Mouse (Mus musculus) midbrain, postnatal 0 days (tissue): ENCODE measurements around the gene Abcf2. TPM values are rescaled to one million over a fixed set of nuclear protein-coding genes. Genes with fewer than 3 reads are reported as not detected.

Source experiments
- ATAC-seq: fragments of 200-750 bp; cut with Nextera tagmentation; 2 replicates; pipeline ENCODE4 v1.8.0; 2017; ENCODE audit warnings: moderate number of reproducible peaks, mild to moderate bottlenecking, moderate TSS enrichment, moderate library complexity; ENCODE audit not compliant: low FRiP score
- DNase-seq: peaks from one replicate; pipeline ENCODE4 v3.0.0-alpha.2; 2015; ENCODE audit warnings: low spot score
- H3K27ac ChIP-seq: fragments of 300-500 bp; sonication (generic); 2 replicates; pipeline ENCODE4 v1.5.1; 2014; ENCODE audit warnings: low read depth, mild to moderate bottlenecking, low read length, mixed read lengths
- H3K27me3 ChIP-seq: fragments of 300-500 bp; sonication (generic); 2 replicates; pipeline ENCODE4 v1.6.1; 2014; ENCODE audit warnings: low read length, control low read depth, mixed read lengths; ENCODE audit not compliant: insufficient read depth
- H3K36me3 ChIP-seq: fragments of 300-500 bp; sonication (generic); 2 replicates; pipeline ENCODE4 v1.6.1; 2014; ENCODE audit warnings: low read length, control low read depth, mixed read lengths; ENCODE audit not compliant: insufficient read depth
- H3K4me1 ChIP-seq: fragments of 300-500 bp; sonication (generic); 2 replicates; pipeline ENCODE4 v1.6.1; 2014; ENCODE audit warnings: mild to moderate bottlenecking, control low read depth, antibody characterized with exemption, low read length, mixed read lengths; ENCODE audit not compliant: insufficient read depth
- H3K4me2 ChIP-seq: fragments of 300-500 bp; sonication (generic); 2 replicates; pipeline ENCODE4 v1.6.1; 2014; ENCODE audit warnings: low read depth, mild to moderate bottlenecking, low read length, mixed read lengths; ENCODE audit not compliant: poor library complexity, severe bottlenecking
- H3K4me3 ChIP-seq: fragments of 300-500 bp; sonication (generic); 2 replicates; pipeline ENCODE4 v1.5.1; 2014; ENCODE audit warnings: low read depth, mild to moderate bottlenecking, low read length, moderate library complexity
- H3K9ac ChIP-seq: fragments of 300-500 bp; sonication (generic); replicated peaks from 2 replicates; pipeline ENCODE4 v1.6.1; 2014; ENCODE audit warnings: mild to moderate bottlenecking, low read length, moderate library complexity, mixed read lengths; ENCODE audit not compliant: poor library complexity, severe bottlenecking
- H3K9me3 ChIP-seq: fragments of 300-500 bp; sonication (generic); 2 replicates; pipeline ENCODE4 v1.6.1; 2016; ENCODE audit warnings: low read length, control low read depth
- CTCF ChIP-seq: IDR thresholded peaks from 2 replicates; pipeline ENCODE4 v1.5.1; 2016; ENCODE audit warnings: antibody characterized with exemption, mild to moderate bottlenecking
- WGBS: fragments of 180-500 bp; shearing (Covaris S2); extraction: QIAGEN DNeasy Blood & Tissue Kit; methylation state at CpG from one replicate; pipeline ENCODE4 v1.1.7; 2014; 5-methylcytosine and 5-hydroxymethylcytosine counted together
- polyA plus RNA-seq: library from polyadenylated mRNA; unstranded; fragments of >200 nt; fragmentation: Nextera tagmentation; extraction: Ambion mirVana; gene quantifications from 2 replicates; pipeline ENCODE4 v1.2.1, GENCODE M21; 2015
- total RNA-seq: library from RNA; depleted of rRNA; stranded (reverse); fragments of >200 nt; gene quantifications from 2 replicates; pipeline ENCODE4 v1.2.3, GENCODE M21; 2014

Gene Abcf2
- total and polyA plus RNA-seq, 2 experiments from 2014 or later = 55.9 to 58.2 TPM

DNA sequence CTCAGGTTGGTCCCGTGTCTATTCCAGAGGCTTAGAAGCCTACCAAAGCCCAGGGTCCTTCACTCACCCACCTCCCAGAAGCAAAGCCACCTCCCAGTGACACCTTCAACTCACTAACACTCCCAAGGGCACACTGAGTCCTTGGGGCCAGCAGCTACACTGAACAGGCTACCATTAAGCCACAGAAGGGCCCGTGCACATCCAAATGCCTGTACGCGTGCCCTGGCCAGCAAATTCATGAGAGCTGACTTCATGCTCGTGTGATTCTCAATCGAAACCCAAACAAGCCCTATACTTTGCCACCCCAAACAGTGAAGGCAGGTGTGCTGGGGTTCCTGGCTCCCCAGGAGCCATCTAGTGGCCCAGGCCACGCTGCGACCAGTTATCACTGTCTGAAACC is 43.4 kb upstream of the Abcf2 start:
- Histone ChIP-seq H3K4me1 (peaks cover 14% of the 10 kb centered on the region; the same call in 1 of the 2 replicates), H3K27ac (no peak overlapping the region), H3K9ac (no peak overlapping the region), H3K27me3 (no peaks in the 10 kb centered on the region), H3K36me3 (peaks cover 7% of the 10 kb centered on the region), H3K4me3 (no peak overlapping the region), H3K9me3 (no peaks in the 10 kb centered on the region), H3K4me2 (0 out of 2 replicates have a peak overlapping the region, but pooled peaks have one; percentile 6)
- ATAC-seq (no peak), DNase-seq (no peak)
- no peak for TF ChIP-seq CTCF
- 66% methylated on average over 8 of the region's 8 CpGs for WGBS

DNA sequence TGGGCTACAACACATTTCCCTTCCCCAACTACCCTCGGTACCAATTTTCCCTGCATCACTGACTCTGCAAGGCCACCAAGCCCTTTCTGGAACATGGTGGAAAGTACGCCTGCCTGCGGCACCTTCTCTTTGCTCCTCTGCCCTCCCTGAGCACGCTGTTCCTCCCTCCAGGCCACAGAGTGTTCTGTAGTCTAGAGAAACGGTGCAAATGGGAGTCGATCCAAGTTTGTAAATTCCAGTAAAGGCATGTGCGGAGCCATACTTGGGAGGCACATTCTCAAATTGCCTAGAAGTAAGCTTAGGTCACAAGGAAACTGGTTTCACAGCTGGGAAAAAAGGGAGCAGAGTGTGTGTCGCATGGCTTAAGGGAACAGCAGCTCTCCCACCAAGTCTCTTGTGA is 42.8 kb upstream of the Abcf2 start:
- no peak for ATAC-seq
- no peak overlapping the region for H3K4me2 ChIP-seq
- no peak for DNase-seq
- H3K4me1 ChIP-seq = peaks cover 14% of the 10 kb centered on the region; the same call in 1 of the 2 replicates
- H3K9ac ChIP-seq = no peak overlapping the region
- TF ChIP-seq CTCF = no peak
- no peaks in the 10 kb centered on the region for H3K27me3 ChIP-seq
- no peak overlapping the region for H3K4me3 ChIP-seq
- H3K9me3 ChIP-seq = no peaks in the 10 kb centered on the region
- no peak overlapping the region for H3K27ac ChIP-seq
- WGBS = 74% methylated on average over 8 of the region's 8 CpGs
- H3K36me3 ChIP-seq = peaks cover 12% of the 10 kb centered on the region

DNA sequence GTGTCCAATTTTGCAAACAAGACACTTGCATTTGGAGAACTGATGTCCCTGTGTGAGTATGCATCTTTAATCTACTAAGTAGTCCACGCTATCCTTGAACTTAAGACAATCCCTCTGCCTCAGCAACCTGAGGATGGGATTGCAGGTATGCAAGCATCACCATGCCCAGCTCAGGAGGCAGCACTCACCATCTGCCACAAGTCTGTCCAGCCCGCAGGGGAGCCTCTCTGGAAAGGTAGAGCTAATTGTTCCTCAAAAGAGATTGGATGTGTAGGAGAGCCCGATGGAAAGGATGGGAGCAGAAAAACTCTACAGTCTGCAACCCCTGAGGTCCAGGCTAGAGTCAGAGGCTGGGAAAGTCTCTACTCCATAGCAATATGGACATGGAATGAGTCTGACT is 41.7 kb upstream of the Abcf2 start:
- 82% methylated on average over 3 of the region's 3 CpGs for WGBS

DNA sequence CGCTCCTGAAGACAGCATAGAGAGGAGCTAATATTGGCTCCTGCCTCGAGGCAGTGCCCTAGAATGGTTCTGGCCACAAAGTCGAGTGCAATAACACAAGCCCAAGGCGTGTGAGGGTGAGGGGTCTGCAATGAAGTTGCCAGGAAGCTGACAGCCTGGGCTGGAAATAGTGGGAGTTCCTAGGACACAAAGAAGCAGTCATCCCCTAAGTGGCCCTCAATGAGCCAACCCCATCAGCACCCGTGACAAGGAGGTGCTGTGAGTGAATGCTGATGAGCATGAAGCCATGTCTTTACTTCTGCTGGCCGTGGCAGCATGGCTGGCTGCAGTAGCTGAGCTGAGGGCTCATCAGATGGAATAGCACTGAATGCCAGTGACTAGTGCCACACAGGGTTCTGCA is 37.8 kb upstream of the Abcf2 start:
- H3K9ac ChIP-seq = no peak overlapping the region
- H3K27ac ChIP-seq = no peak overlapping the region
- ATAC-seq (0 out of 2 replicates have a peak, but pooled peaks have one; percentile 21), DNase-seq (peak; percentile 67)
- no peak for TF ChIP-seq CTCF
- peaks cover 13% of the 10 kb centered on the region for H3K36me3 ChIP-seq
- H3K9me3 ChIP-seq = no peaks in the 10 kb centered on the region
- no peak overlapping the region for H3K4me2 ChIP-seq
- WGBS = 54% methylated on average over 6 of the region's 6 CpGs
- peaks cover 6% of the 10 kb centered on the region; the same call in 1 of the 2 replicates for H3K4me1 ChIP-seq
- H3K4me3 ChIP-seq = no peak overlapping the region
- no peaks in the 10 kb centered on the region for H3K27me3 ChIP-seq

More for the DNA sequence above, 41.7 kb upstream of the Abcf2 start:
- Histone ChIP-seq H3K9me3 (no peaks in the 10 kb centered on the region), H3K4me2 (no peak overlapping the region), H3K27ac (no peak overlapping the region), H3K9ac (no peak overlapping the region), H3K27me3 (no peaks in the 10 kb centered on the region), H3K36me3 (peaks cover 13% of the 10 kb centered on the region), H3K4me3 (no peak overlapping the region), H3K4me1 (peaks cover 9% of the 10 kb centered on the region; the same call in 1 of the 2 replicates)
- no peak for TF ChIP-seq CTCF
- DNase-seq (no peak), ATAC-seq (no peak)

DNA sequence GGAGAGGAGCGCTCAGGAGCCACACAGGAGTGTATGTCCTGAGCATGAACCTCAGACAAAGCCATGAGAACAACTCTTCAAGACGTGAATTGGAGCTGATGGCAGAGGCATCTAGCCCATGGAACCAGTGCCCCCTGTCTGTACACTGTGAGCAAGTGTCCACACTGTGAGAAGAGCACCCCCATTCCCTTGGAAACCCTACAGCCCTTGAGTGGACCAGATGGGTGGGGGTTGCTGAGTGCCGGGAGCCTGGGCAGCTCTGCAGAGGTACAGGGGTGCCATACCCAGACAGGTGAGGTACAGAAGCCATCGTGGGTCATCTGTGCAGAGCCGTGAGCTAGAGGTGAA is 35.0 kb upstream of the Abcf2 start:
- no peak overlapping the region for H3K4me2 ChIP-seq
- no peak for DNase-seq
- peak; percentile 45 for TF ChIP-seq CTCF
- no peak overlapping the region for H3K4me3 ChIP-seq
- H3K27ac ChIP-seq = no peak overlapping the region
- no peaks in the 10 kb centered on the region for H3K9me3 ChIP-seq
- H3K9ac ChIP-seq = peak overlapping the region; percentile 15; the same call in 1 of the 2 replicates
- no peak for ATAC-seq
- peaks cover 12% of the 10 kb centered on the region for H3K36me3 ChIP-seq
- 67% methylated on average over 5 of the region's 5 CpGs for WGBS
- peaks cover 6% of the 10 kb centered on the region; the same call in 1 of the 2 replicates for H3K4me1 ChIP-seq
- no peaks in the 10 kb centered on the region for H3K27me3 ChIP-seq

DNA sequence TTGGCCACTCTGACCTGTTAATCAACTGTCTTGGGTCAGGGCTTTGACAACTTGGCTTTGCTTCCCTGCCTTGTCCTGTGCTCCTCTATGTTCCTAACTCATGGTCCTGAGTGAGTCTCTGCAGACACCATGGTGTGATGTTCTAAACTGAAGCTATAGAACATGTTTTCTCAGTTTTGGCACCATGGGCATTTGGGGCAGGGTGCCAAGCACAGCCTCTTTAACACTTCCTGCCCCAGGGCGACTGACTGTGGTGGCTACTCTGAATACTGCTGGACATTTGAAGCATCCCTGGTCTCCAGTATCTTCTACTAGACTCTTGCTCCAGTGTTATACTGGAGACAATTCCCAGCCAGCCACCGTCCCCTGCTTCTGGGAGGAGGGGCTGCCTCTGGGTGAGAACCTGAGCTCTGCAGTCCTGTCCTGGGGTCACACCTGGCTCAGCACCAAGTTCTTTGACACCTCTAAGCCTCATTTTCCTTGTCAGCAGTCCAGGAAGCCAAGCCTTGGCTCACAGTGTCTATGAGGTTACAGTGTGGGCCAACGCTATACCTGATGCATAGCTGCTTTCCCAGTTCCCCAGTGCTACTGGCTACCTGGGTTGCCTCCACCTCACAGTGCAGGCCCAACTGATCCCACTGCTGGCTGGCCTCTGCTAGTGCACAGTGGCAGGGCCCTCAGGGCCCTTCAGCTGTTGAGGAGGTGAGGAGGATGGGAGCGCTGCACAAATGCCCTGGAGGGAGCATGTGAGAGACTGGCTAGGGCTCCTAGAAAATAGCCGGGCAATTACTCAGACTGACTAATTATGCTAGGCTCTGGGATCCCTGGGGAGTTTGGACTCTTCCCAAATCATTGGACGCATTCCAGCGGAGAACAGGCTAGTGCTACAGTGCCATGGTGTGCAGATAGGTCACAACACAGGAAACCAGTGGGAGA is 34.4 kb upstream of the Abcf2 start:
- Histone ChIP-seq H3K36me3 (peaks cover 10% of the 10 kb centered on the region), H3K4me2 (no peak overlapping the region), H3K9ac (peak overlapping the region; percentile 15; the same call in 1 of the 2 replicates), H3K9me3 (no peaks in the 10 kb centered on the region), H3K4me3 (no peak overlapping the region), H3K27ac (no peak overlapping the region), H3K27me3 (no peaks in the 10 kb centered on the region), H3K4me1 (peaks cover 10% of the 10 kb centered on the region)
- WGBS = 47% methylated on average over 7 of the region's 7 CpGs
- peak; percentile 81 for DNase-seq
- TF ChIP-seq CTCF = no peak
- peak; percentile 32; the same call in 1 of the 2 replicates for ATAC-seq
